Mouse (Mus musculus) neural tube, embryonic 12.5 days (tissue): Measurements from ENCODE around the gene Col2a1. TPM values are rescaled to one million over a fixed set of nuclear protein-coding genes. Genes with fewer than 3 reads are reported as not detected.
A peak's percentile ranks its signal among the peaks of the same experiment; 100 is the strongest.

Source experiments
- ATAC-seq: fragments of 200-750 bp; cut with Nextera tagmentation; 2 replicates; pipeline ENCODE4 v1.8.0; 2017; ENCODE audit warnings: low read depth, mild to moderate bottlenecking, moderate TSS enrichment, moderate library complexity; ENCODE audit not compliant: low FRiP score
- H3K27ac ChIP-seq: fragments of 300-500 bp; sonication (generic); 2 replicates; pipeline ENCODE4 v1.5.1; 2016
- H3K27me3 ChIP-seq: fragments of 300-500 bp; sonication (generic); replicated peaks from 2 replicates; pipeline ENCODE4 v1.6.1; 2016; ENCODE audit warnings: mild to moderate bottlenecking
- H3K36me3 ChIP-seq: fragments of 300-500 bp; sonication (generic); 2 replicates; pipeline ENCODE4 v1.6.1; 2016; ENCODE audit warnings: mild to moderate bottlenecking
- H3K4me1 ChIP-seq: fragments of 300-500 bp; sonication (generic); 2 replicates; pipeline ENCODE4 v1.6.1; 2016
- H3K4me2 ChIP-seq: fragments of 300-500 bp; sonication (generic); replicated peaks from 2 replicates; pipeline ENCODE4 v1.6.1; 2016; ENCODE audit warnings: mild to moderate bottlenecking
- H3K4me3 ChIP-seq: fragments of 300-500 bp; sonication (generic); 2 replicates; pipeline ENCODE4 v1.5.1; 2016
- H3K9ac ChIP-seq: fragments of 300-500 bp; sonication (generic); 2 replicates; pipeline ENCODE4 v1.6.1; 2016; ENCODE audit warnings: mild to moderate bottlenecking
- H3K9me3 ChIP-seq: fragments of 300-500 bp; sonication (generic); 2 replicates; pipeline ENCODE4 v1.6.1; 2016; ENCODE audit warnings: mild to moderate bottlenecking
- WGBS: fragments of 180-500 bp; shearing (Covaris S2); methylation state at CpG from one replicate; pipeline ENCODE4 v1.1.7; 2016; 5-methylcytosine and 5-hydroxymethylcytosine counted together
- polyA plus RNA-seq: library from polyadenylated mRNA; unstranded; fragments of >200 nt; fragmentation: Nextera tagmentation; extraction: Ambion mirVana; gene quantifications from 2 replicates; pipeline ENCODE4 v1.2.1, GENCODE M21; 2016

The Col2a1 gene
- polyA plus RNA-seq, 1 experiment from 2014 or later = 182 TPM

GRCm38 (mm10) chr15:97952889-97953189, 51.7 kb downstream of the Col2a1 start:
- peak overlapping the region; percentile 30; the same call in 1 of the 2 replicates for H3K4me2 ChIP-seq
- H3K27ac ChIP-seq = no peak overlapping the region
- H3K4me1 ChIP-seq = peaks cover 10% of the 10 kb centered on the region; the same call in 1 of the 2 replicates
- no peaks in the 10 kb centered on the region for H3K36me3 ChIP-seq
- H3K9me3 ChIP-seq = no peaks in the 10 kb centered on the region
- no peak overlapping the region for H3K9ac ChIP-seq
- H3K27me3 ChIP-seq = no peaks in the 10 kb centered on the region
- 72% methylated on average over 4 of the region's 4 CpGs for WGBS
- H3K4me3 ChIP-seq = no peak overlapping the region
- 0 out of 2 replicates have a peak, but pooled peaks have one; percentile 37 for ATAC-seq

- Histone ChIP-seq H3K9me3 (no peaks in the 10 kb centered on the region), H3K4me1 (peaks cover 10% of the 10 kb centered on the region; the same call in 1 of the 2 replicates), H3K4me3 (no peak overlapping the region), H3K27ac (no peak overlapping the region), H3K27me3 (no peaks in the 10 kb centered on the region), H3K9ac (no peak overlapping the region), H3K36me3 (no peaks in the 10 kb centered on the region), H3K4me2 (peak overlapping the region; percentile 30)
- 16% methylated on average over 16 of the region's 16 CpGs for WGBS
- peak; percentile 29; the same call in 1 of the 2 replicates for ATAC-seq
These were observed 52.2 kb downstream of the Col2a1 start for GRCm38 (mm10) chr15:97952137-97952888.

GRCm38 (mm10) chr15:97950240-97950639, 54.3 kb downstream of the Col2a1 start:
- Histone ChIP-seq H3K36me3 (no peaks in the 10 kb centered on the region), H3K27me3 (no peaks in the 10 kb centered on the region), H3K9me3 (no peaks in the 10 kb centered on the region), H3K27ac (no peak overlapping the region), H3K9ac (no peak overlapping the region), H3K4me1 (0 out of 2 replicates have a peak, but pooled peaks cover 3% of the 10 kb centered on the region), H3K4me2 (no peak overlapping the region), H3K4me3 (no peak overlapping the region)
- 75% methylated on average over 7 of the region's 7 CpGs for WGBS
- ATAC-seq = no peak

- Histone ChIP-seq H3K27me3 (no peaks in the 10 kb centered on the region), H3K4me3 (no peak overlapping the region)
These were observed 54.8 kb downstream of the Col2a1 start for GRCm38 (mm10) chr15:97949706-97950105.

GRCm38 (mm10) chr15:97948720-97949119, 55.8 kb downstream of the Col2a1 start:
- H3K4me2 ChIP-seq = no peak overlapping the region
- no peak overlapping the region for H3K27ac ChIP-seq
- H3K9ac ChIP-seq = no peak overlapping the region
- WGBS = 46% methylated on average over 7 of the region's 7 CpGs
- H3K36me3 ChIP-seq = no peaks in the 10 kb centered on the region
- H3K4me1 ChIP-seq = no peaks in the 10 kb centered on the region
- H3K4me3 ChIP-seq = no peak overlapping the region
- no peaks in the 10 kb centered on the region for H3K27me3 ChIP-seq
- H3K9me3 ChIP-seq = no peaks in the 10 kb centered on the region
- no peak for ATAC-seq

More at GRCm38 (mm10) chr15:97949706-97950105, 54.8 kb downstream of the Col2a1 start:
- ATAC-seq = no peak
- no peaks in the 10 kb centered on the region for H3K9me3 ChIP-seq
- H3K9ac ChIP-seq = no peak overlapping the region
- WGBS = 79% methylated on average over 3 of the region's 3 CpGs
- no peaks in the 10 kb centered on the region for H3K4me1 ChIP-seq
- no peaks in the 10 kb centered on the region for H3K36me3 ChIP-seq
- H3K27ac ChIP-seq = no peak overlapping the region
- no peak overlapping the region for H3K4me2 ChIP-seq

- Histone ChIP-seq H3K36me3 (no peaks in the 10 kb centered on the region), H3K27me3 (no peaks in the 10 kb centered on the region), H3K4me1 (no peaks in the 10 kb centered on the region), H3K4me2 (no peak overlapping the region), H3K9ac (no peak overlapping the region), H3K9me3 (no peaks in the 10 kb centered on the region), H3K27ac (no peak overlapping the region), H3K4me3 (no peak overlapping the region)
- 80% methylated on average over 11 of the region's 11 CpGs for WGBS
- ATAC-seq = no peak
These were observed 58.7 kb downstream of the Col2a1 start for GRCm38 (mm10) chr15:97945656-97946315.

GRCm38 (mm10) chr15:97944919-97945574, 59.4 kb downstream of the Col2a1 start:
- no peaks in the 10 kb centered on the region for H3K27me3 ChIP-seq
- no peak overlapping the region for H3K4me2 ChIP-seq
- no peak for ATAC-seq
- no peak overlapping the region for H3K4me3 ChIP-seq
- no peak overlapping the region for H3K9ac ChIP-seq
- WGBS = 73% methylated on average over 11 of the region's 11 CpGs
- H3K9me3 ChIP-seq = no peaks in the 10 kb centered on the region
- no peaks in the 10 kb centered on the region for H3K36me3 ChIP-seq
- no peak overlapping the region for H3K27ac ChIP-seq
- H3K4me1 ChIP-seq = no peaks in the 10 kb centered on the region

- no peak overlapping the region for H3K4me3 ChIP-seq
- H3K27me3 ChIP-seq = no peaks in the 10 kb centered on the region
- no peak overlapping the region for H3K27ac ChIP-seq
- no peak overlapping the region for H3K9ac ChIP-seq
- H3K4me2 ChIP-seq = no peak overlapping the region
- ATAC-seq = no peak
- no peaks in the 10 kb centered on the region for H3K9me3 ChIP-seq
- no peaks in the 10 kb centered on the region for H3K4me1 ChIP-seq
- WGBS = 89% methylated on average over 8 of the region's 8 CpGs
- no peaks in the 10 kb centered on the region for H3K36me3 ChIP-seq
These were observed 61.1 kb downstream of the Col2a1 start for GRCm38 (mm10) chr15:97943356-97943755.

GRCm38 (mm10) chr15:97942538-97942937, 62.0 kb downstream of the Col2a1 start:
- H3K4me1 ChIP-seq = no peaks in the 10 kb centered on the region
- WGBS = 86% methylated on average over 8 of the region's 8 CpGs

GRCm38 (mm10) chr15:97941306-97941705, 63.2 kb downstream of the Col2a1 start:
- Histone ChIP-seq H3K27ac (no peak overlapping the region), H3K4me3 (no peak overlapping the region), H3K36me3 (no peaks in the 10 kb centered on the region), H3K27me3 (no peaks in the 10 kb centered on the region), H3K4me2 (no peak overlapping the region), H3K4me1 (no peaks in the 10 kb centered on the region), H3K9ac (no peak overlapping the region), H3K9me3 (no peaks in the 10 kb centered on the region)
- no peak for ATAC-seq
- WGBS = 91% methylated on average over 2 of the region's 2 CpGs

More at GRCm38 (mm10) chr15:97942538-97942937, 62.0 kb downstream of the Col2a1 start:
- Histone ChIP-seq H3K27me3 (no peaks in the 10 kb centered on the region), H3K9ac (no peak overlapping the region), H3K36me3 (no peaks in the 10 kb centered on the region), H3K4me3 (no peak overlapping the region), H3K9me3 (no peaks in the 10 kb centered on the region), H3K27ac (no peak overlapping the region), H3K4me2 (no peak overlapping the region)
- no peak for ATAC-seq

- no peak for ATAC-seq
- whole genome bisulfite sequencing = 90% methylated on average over 2 of the region's 2 CpGs
- H3K36me3 ChIP-seq = no peaks in the 10 kb centered on the region
These were observed 64.4 kb downstream of the Col2a1 start for GRCm38 (mm10) chr15:97940088-97940487.

GRCm38 (mm10) chr15:97938580-97938979, 65.9 kb downstream of the Col2a1 start:
- H3K4me3 ChIP-seq = no peak overlapping the region
- WGBS = 67% methylated on average over 6 of the region's 6 CpGs
- no peak for ATAC-seq

More at GRCm38 (mm10) chr15:97940088-97940487, 64.4 kb downstream of the Col2a1 start:
- H3K4me2 ChIP-seq = no peak overlapping the region
- H3K9me3 ChIP-seq = no peaks in the 10 kb centered on the region
- no peak overlapping the region for H3K4me3 ChIP-seq
- H3K27me3 ChIP-seq = no peaks in the 10 kb centered on the region
- no peak overlapping the region for H3K9ac ChIP-seq
- no peaks in the 10 kb centered on the region for H3K4me1 ChIP-seq
- no peak overlapping the region for H3K27ac ChIP-seq

More at GRCm38 (mm10) chr15:97938580-97938979, 65.9 kb downstream of the Col2a1 start:
- Histone ChIP-seq H3K9me3 (no peaks in the 10 kb centered on the region), H3K4me1 (no peaks in the 10 kb centered on the region), H3K36me3 (no peaks in the 10 kb centered on the region), H3K27ac (no peak overlapping the region), H3K27me3 (no peaks in the 10 kb centered on the region), H3K9ac (no peak overlapping the region), H3K4me2 (no peak overlapping the region)
